Mouse (Mus musculus): Measurements from ENCODE around the gene Ipcef1. TPM values are rescaled to one million over a fixed set of nuclear protein-coding genes. Genes with fewer than 3 reads are reported as not detected.

Ipcef1 gene
- polyA plus RNA-seq, 1 experiment from 2014 or later = not detected

DNA sequence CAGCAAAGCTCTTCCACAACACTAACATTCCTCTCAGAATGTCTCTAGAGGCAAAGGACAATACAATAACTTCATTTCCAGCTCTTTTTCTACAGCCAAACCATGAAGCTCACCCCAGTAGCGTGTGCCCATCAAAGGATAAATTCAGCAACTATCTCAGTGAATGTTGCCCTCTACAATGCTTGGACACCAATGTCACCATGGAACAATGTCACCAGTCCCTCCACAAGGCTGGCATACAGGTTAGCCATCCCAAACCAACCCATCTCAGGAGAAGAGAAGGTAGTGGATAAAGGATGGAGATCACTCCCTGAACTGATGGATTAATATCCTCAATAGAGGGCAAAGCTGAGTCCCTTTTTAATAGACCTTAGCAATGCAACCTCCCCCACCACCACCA, 73.5 kb downstream of the Ipcef1 start:
- DNase-seq (ENCODE audit: low spot score) = no peak
- H3K27ac ChIP-seq (ENCODE audit: low read depth) = no peak overlapping the region
- no peak overlapping the region for H3K4me2 ChIP-seq (ENCODE audit: low read length)
- H3K4me3 ChIP-seq (ENCODE audit: low read depth, low read length) = no peak overlapping the region
- no peaks in the 10 kb centered on the region for H3K9me3 ChIP-seq (ENCODE audit: control insufficient read depth, low read length)
- H3K4me1 ChIP-seq (replicated peaks; ENCODE audit: control insufficient read depth, insufficient read depth, low read length) = no peaks in the 10 kb centered on the region; the same call in 1 of the 2 replicates
- no peak for ATAC-seq (replicated peaks; ENCODE audit: low FRiP score, low TSS enrichment, low read depth)
- no peaks in the 10 kb centered on the region for H3K27me3 ChIP-seq (replicated peaks; ENCODE audit: control insufficient read depth, insufficient read depth, low read length)
- no peak overlapping the region for H3K9ac ChIP-seq (ENCODE audit: low read length)
- 88% methylated on average over 1 of the region's 1 CpGs for WGBS
- no peaks in the 10 kb centered on the region for H3K36me3 ChIP-seq (ENCODE audit: control insufficient read depth, insufficient read depth, low read length)

DNA sequence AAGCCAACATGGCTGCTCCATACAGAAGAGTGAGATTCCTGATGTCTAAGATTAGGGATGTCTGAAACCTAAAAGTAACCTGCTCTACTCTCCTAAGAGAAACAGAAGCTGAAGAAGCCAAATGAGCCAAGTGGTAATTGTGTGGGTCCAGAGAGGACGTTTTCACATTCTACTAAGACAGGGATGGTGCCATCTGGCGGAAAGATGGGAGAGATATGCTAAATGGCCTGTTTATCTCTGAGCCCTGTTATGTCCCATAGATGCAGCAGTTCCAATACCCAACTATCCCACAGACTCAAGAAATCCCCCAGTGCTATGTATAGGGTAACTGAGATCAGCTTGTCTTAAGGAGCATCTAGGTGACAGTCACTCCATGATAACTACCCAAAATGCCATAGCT, 74.4 kb downstream of the Ipcef1 start:
- WGBS = 76% methylated on average over 2 of the region's 2 CpGs
- Histone ChIP-seq H3K4me3 (ENCODE audit: low read depth, low read length) (no peak overlapping the region), H3K4me1 (replicated peaks; ENCODE audit: control insufficient read depth, insufficient read depth, low read length) (no peaks in the 10 kb centered on the region; the same call in 1 of the 2 replicates), H3K9ac (ENCODE audit: low read length) (no peak overlapping the region), H3K4me2 (ENCODE audit: low read length) (no peak overlapping the region), H3K36me3 (ENCODE audit: control insufficient read depth, insufficient read depth, low read length) (no peaks in the 10 kb centered on the region), H3K27ac (ENCODE audit: low read depth) (no peak overlapping the region), H3K27me3 (replicated peaks; ENCODE audit: control insufficient read depth, insufficient read depth, low read length) (no peaks in the 10 kb centered on the region), H3K9me3 (ENCODE audit: control insufficient read depth, low read length) (no peaks in the 10 kb centered on the region)
- no peak for DNase-seq (ENCODE audit: low spot score)
- ATAC-seq (replicated peaks; ENCODE audit: low FRiP score, low TSS enrichment, low read depth) = no peak

DNA sequence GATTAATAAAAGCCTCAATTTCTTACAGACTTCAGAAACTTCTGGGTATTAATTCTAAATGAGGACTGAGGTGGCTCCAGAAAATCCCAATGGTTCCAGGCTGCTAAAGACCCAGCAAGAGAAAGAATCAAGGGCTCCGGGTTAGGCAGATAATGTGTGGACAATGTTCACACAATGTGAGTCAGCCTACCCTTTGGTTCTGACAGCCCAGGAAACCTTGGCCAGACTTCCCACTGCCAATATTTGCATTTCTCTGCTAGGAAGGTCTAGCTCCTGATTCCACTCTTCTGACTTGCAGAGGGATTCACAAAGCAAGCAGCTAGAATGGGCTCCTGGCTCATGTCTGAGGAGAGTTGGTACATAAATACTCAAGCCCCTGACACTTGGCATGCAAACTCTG, 83.9 kb downstream of the Ipcef1 start:
- 41% methylated on average over 1 of the region's 1 CpGs for WGBS
- no peak for ATAC-seq (replicated peaks; ENCODE audit: low FRiP score, low TSS enrichment, low read depth)
- no peak for DNase-seq (ENCODE audit: low spot score)

DNA sequence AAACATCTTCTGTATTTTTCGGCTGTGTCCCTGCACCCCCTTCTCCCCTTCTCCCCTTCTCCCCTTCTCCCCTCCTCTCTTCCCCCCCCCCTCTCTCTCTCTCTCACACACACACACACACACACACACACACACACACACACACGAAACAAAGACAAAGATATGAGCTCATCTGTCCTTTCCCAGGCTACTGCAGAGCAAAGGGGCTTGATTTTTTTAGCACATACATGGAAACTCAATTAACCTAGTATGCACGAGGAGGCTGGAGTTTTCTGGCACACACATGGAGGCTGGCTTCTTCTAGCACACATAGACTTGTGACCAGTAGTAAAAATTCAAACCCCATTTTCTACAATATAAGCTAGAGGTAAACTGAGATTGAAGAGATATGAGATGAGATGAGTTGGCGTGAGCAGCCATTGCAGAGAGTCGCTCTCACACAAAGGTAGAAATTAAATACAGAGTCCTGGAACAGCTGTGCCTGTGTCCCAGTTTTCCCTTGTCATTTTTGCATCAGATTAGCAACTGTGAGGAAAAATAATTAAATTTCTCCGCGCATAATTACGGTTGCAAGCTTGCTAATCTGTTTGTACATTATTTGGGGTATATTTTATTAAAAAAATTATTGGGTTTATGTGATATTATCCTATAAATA, 84.6 kb downstream of the Ipcef1 start:
- Histone ChIP-seq H3K4me1 (replicated peaks; ENCODE audit: control insufficient read depth, insufficient read depth, low read length) (no peaks in the 10 kb centered on the region), H3K27me3 (replicated peaks; ENCODE audit: control insufficient read depth, insufficient read depth, low read length) (no peaks in the 10 kb centered on the region), H3K27ac (ENCODE audit: low read depth) (no peak overlapping the region), H3K36me3 (ENCODE audit: control insufficient read depth, insufficient read depth, low read length) (no peaks in the 10 kb centered on the region), H3K4me2 (ENCODE audit: low read length) (no peak overlapping the region), H3K4me3 (ENCODE audit: low read depth, low read length) (no peak overlapping the region), H3K9ac (ENCODE audit: low read length) (no peak overlapping the region), H3K9me3 (ENCODE audit: control insufficient read depth, low read length) (no peaks in the 10 kb centered on the region)
- DNase-seq (ENCODE audit: low spot score) (no peak), ATAC-seq (replicated peaks; ENCODE audit: low FRiP score, low TSS enrichment, low read depth) (no peak)
- 86% methylated on average over 8 of the region's 8 CpGs for WGBS

More for the DNA sequence above, 83.9 kb downstream of the Ipcef1 start:
- Histone ChIP-seq H3K4me2 (ENCODE audit: low read length) (no peak overlapping the region), H3K27ac (ENCODE audit: low read depth) (no peak overlapping the region), H3K27me3 (replicated peaks; ENCODE audit: control insufficient read depth, insufficient read depth, low read length) (no peaks in the 10 kb centered on the region), H3K4me3 (ENCODE audit: low read depth, low read length) (no peak overlapping the region), H3K9me3 (ENCODE audit: control insufficient read depth, low read length) (no peaks in the 10 kb centered on the region), H3K36me3 (ENCODE audit: control insufficient read depth, insufficient read depth, low read length) (no peaks in the 10 kb centered on the region), H3K4me1 (replicated peaks; ENCODE audit: control insufficient read depth, insufficient read depth, low read length) (no peaks in the 10 kb centered on the region), H3K9ac (ENCODE audit: low read length) (no peak overlapping the region)

DNA sequence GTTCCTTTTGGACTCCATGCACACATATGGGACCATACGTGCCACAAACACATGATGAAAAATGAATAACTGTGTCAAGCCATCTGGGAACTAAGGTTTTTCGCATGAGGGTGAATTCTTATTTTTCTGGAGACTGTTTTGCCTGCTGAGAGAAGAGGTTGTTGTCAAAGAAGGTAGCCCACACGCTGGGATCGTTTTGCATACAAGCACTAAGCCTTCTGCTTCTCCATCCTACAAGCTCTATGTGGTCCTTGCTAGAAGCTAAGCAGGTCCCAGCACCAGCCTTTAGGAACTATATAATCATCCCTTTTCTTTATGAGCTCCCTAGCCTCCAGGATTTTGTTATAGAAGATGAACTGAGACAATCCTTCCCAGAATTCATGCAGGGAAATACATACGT, 93.5 kb downstream of the Ipcef1 start:
- Histone ChIP-seq H3K4me1 (replicated peaks; ENCODE audit: control insufficient read depth, insufficient read depth, low read length) (no peaks in the 10 kb centered on the region), H3K9ac (ENCODE audit: low read length) (no peak overlapping the region), H3K27ac (ENCODE audit: low read depth) (no peak overlapping the region), H3K27me3 (replicated peaks; ENCODE audit: control insufficient read depth, insufficient read depth, low read length) (no peaks in the 10 kb centered on the region), H3K4me3 (ENCODE audit: low read depth, low read length) (no peak overlapping the region), H3K36me3 (ENCODE audit: control insufficient read depth, insufficient read depth, low read length) (no peaks in the 10 kb centered on the region), H3K9me3 (ENCODE audit: control insufficient read depth, low read length) (no peaks in the 10 kb centered on the region), H3K4me2 (ENCODE audit: low read length) (no peak overlapping the region)
- ATAC-seq (replicated peaks; ENCODE audit: low FRiP score, low TSS enrichment, low read depth) (no peak), DNase-seq (ENCODE audit: low spot score) (no peak)
- WGBS = 77% methylated on average over 5 of the region's 5 CpGs

DNA sequence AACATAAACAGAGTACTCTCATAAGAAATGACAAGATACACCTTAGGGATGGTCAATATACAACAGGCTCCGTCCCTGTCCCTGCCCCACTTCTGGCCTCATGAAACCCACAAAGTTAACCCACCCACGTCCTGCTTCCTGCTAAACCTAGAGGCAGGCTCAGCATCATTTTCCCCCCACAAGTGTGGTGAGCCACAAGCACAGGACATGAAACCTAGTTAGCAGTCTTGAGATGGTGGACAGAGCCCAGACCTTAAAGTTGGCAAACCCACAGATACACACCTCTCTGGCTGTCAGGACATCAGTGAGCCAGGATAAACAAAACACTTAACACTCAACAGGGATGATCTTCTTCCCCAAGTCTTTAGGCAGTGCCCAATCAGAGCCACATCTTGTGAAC, 95.9 kb downstream of the Ipcef1 start:
- Histone ChIP-seq H3K27ac (ENCODE audit: low read depth) (no peak overlapping the region), H3K4me2 (ENCODE audit: low read length) (no peak overlapping the region), H3K27me3 (replicated peaks; ENCODE audit: control insufficient read depth, insufficient read depth, low read length) (no peaks in the 10 kb centered on the region)

DNA sequence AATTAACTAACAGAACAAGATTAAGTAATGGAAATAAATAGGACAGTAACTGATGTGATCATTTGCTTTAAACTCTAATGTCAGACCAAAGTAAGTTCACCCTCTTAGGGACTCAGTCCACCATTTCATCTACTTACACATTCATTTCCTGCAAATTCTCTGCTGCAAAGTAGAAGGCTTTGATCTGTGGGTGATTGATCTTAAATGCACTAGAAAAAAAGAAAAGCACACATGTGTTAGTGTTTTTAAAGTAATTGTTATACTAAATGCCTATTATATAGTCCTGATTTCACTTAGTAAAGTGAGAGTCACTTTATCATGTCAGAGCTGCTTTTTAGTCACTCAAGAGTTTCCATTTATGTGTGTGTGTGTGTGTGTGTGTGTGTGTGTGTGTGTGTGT, 97.7 kb downstream of the Ipcef1 start:
- no peak overlapping the region for H3K4me2 ChIP-seq (ENCODE audit: low read length)
- no peaks in the 10 kb centered on the region for H3K36me3 ChIP-seq (ENCODE audit: control insufficient read depth, insufficient read depth, low read length)
- ATAC-seq (replicated peaks; ENCODE audit: low FRiP score, low TSS enrichment, low read depth) = no peak
- no peaks in the 10 kb centered on the region for H3K27me3 ChIP-seq (replicated peaks; ENCODE audit: control insufficient read depth, insufficient read depth, low read length)
- no peak overlapping the region for H3K4me3 ChIP-seq (ENCODE audit: low read depth, low read length)
- no peak overlapping the region for H3K9ac ChIP-seq (ENCODE audit: low read length)
- H3K27ac ChIP-seq (ENCODE audit: low read depth) = no peak overlapping the region
- H3K4me1 ChIP-seq (replicated peaks; ENCODE audit: control insufficient read depth, insufficient read depth, low read length) = no peaks in the 10 kb centered on the region
- DNase-seq (ENCODE audit: low spot score) = no peak
- H3K9me3 ChIP-seq (ENCODE audit: control insufficient read depth, low read length) = no peaks in the 10 kb centered on the region

More for the DNA sequence above, 95.9 kb downstream of the Ipcef1 start:
- Histone ChIP-seq H3K36me3 (ENCODE audit: control insufficient read depth, insufficient read depth, low read length) (no peaks in the 10 kb centered on the region), H3K9ac (ENCODE audit: low read length) (no peak overlapping the region), H3K9me3 (ENCODE audit: control insufficient read depth, low read length) (no peaks in the 10 kb centered on the region), H3K4me1 (replicated peaks; ENCODE audit: control insufficient read depth, insufficient read depth, low read length) (no peaks in the 10 kb centered on the region), H3K4me3 (ENCODE audit: low read depth, low read length) (no peak overlapping the region)
- no peak for ATAC-seq (replicated peaks; ENCODE audit: low FRiP score, low TSS enrichment, low read depth)
- DNase-seq (ENCODE audit: low spot score) = no peak
- WGBS = 78% methylated on average over 2 of the region's 2 CpGs

DNA sequence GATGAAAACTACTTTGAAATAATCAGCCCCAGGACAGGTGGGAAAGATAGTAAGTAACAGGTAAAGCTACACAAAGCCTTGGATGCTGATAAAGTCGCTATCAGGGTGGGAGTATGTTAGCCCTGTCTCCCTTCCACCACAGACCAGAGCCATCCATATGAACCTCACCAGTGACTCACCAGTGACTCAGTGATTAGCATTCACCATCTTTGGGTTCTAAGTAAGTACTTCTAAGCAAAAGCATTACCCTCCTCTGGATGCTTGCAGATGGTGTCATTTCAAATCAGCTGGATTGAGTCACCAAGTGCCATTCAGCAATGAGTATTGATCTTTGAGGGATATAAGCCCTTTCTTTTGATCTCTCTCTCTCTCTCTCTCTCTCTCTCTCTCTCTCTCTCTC, 99.2 kb downstream of the Ipcef1 start:
- Histone ChIP-seq H3K36me3 (ENCODE audit: control insufficient read depth, insufficient read depth, low read length) (no peaks in the 10 kb centered on the region), H3K4me2 (ENCODE audit: low read length) (no peak overlapping the region), H3K4me1 (replicated peaks; ENCODE audit: control insufficient read depth, insufficient read depth, low read length) (no peaks in the 10 kb centered on the region), H3K9ac (ENCODE audit: low read length) (no peak overlapping the region), H3K27me3 (replicated peaks; ENCODE audit: control insufficient read depth, insufficient read depth, low read length) (no peaks in the 10 kb centered on the region), H3K27ac (ENCODE audit: low read depth) (no peak overlapping the region), H3K4me3 (ENCODE audit: low read depth, low read length) (no peak overlapping the region), H3K9me3 (ENCODE audit: control insufficient read depth, low read length) (no peaks in the 10 kb centered on the region)
- WGBS = 63% methylated on average over 1 of the region's 1 CpGs
- no peak for ATAC-seq (replicated peaks; ENCODE audit: low FRiP score, low TSS enrichment, low read depth)
- DNase-seq (ENCODE audit: low spot score) = no peak

DNA sequence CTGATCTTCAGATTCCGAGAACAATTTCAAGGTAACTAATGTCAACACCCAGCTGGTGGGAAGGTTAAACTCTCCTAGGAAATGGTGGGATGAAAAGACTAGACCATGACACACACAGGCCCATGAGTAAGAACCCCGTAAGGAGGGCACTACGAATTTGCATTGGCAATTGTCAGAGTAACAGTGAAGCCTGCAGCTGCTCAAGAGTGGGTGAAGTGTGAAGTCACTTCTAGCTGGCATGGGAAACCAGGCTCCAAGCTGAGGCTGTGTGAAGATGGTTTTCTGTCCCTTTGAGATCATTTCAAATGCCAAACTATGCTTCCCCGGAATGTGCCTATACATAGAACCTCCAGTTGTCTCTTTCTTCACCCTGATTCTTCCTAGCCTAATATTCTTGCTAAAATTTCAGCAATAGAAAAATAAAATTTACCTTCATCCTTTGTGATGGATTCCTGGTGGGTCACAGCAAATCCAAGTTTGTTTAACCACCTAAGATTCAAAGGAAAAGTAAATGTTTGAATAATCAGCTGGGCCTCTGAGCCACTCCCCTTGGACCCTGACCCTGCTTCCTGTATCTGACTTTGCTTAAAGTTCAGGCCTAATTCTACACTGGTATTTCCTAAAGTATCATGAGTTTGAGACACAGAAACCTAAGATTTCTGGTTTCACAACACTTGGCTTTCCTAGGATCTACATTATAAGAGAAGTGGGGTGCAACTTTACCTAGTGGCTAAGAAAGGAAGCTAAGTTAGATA, 115.4 kb downstream of the Ipcef1 start:
- H3K27me3 ChIP-seq (replicated peaks; ENCODE audit: control insufficient read depth, insufficient read depth, low read length) = no peaks in the 10 kb centered on the region
- no peaks in the 10 kb centered on the region for H3K4me1 ChIP-seq (replicated peaks; ENCODE audit: control insufficient read depth, insufficient read depth, low read length)
- H3K27ac ChIP-seq (ENCODE audit: low read depth) = no peak overlapping the region
- no peak overlapping the region for H3K9ac ChIP-seq (ENCODE audit: low read length)
- no peak overlapping the region for H3K4me2 ChIP-seq (ENCODE audit: low read length)
- H3K9me3 ChIP-seq (ENCODE audit: control insufficient read depth, low read length) = no peaks in the 10 kb centered on the region
- 85% methylated on average over 4 of the region's 4 CpGs for WGBS
- ATAC-seq (replicated peaks; ENCODE audit: low FRiP score, low TSS enrichment, low read depth) (no peak), DNase-seq (ENCODE audit: low spot score) (no peak)
- H3K36me3 ChIP-seq (ENCODE audit: control insufficient read depth, insufficient read depth, low read length) = no peaks in the 10 kb centered on the region
- H3K4me3 ChIP-seq (ENCODE audit: low read depth, low read length) = no peak overlapping the region
